Mouse (Mus musculus): Measurements from ENCODE around the gene Macrod2.
"Not testable (repeated sequence)": the region's sequence is repeated elsewhere in the genome, so short reads cannot be mapped to it uniquely, and the experiment has no call there.

The Macrod2 gene

DNA sequence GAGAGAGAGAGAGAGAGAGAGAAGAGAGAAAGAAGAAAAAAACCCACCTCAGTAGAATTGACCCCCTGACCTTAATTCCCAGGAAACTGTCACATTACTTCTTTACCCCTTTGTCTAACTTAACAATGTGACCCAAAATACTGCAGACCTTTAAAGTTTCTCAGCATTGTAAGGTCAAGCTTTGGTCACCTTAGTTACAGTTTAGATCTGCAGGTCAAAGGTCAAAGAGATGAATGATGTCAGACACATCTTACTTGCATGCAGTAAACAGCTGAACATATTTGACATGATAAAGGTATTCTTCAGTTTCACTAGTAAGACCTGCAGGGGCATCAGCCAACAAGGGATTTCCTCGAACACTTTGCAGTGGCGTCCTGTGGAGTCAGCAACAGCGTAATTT, 309.0 kb downstream of the Macrod2 start:
- no peak for DNase-seq (ENCODE audit: low spot score)

DNA sequence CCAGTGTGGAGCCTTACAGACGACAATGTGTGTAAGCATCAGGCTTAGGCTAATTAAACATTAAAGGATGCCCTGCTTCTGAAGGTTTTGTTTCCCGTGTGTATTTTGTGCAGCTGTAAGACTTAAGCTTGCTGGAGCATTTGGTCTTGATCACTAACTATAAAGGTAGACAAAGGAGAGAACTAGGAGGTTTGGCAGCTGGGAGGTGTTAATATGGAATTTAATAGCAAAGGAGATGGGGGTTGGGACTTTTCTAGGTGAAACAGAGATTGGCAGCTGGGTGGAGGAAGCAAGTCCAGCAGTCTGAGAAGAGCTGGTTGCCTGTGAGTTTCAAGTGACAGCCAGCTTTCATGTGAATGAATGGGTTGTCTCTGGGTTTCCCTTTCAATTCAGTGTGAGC, 310.2 kb downstream of the Macrod2 start:
- DNase-seq (ENCODE audit: low spot score), result no peak

DNA sequence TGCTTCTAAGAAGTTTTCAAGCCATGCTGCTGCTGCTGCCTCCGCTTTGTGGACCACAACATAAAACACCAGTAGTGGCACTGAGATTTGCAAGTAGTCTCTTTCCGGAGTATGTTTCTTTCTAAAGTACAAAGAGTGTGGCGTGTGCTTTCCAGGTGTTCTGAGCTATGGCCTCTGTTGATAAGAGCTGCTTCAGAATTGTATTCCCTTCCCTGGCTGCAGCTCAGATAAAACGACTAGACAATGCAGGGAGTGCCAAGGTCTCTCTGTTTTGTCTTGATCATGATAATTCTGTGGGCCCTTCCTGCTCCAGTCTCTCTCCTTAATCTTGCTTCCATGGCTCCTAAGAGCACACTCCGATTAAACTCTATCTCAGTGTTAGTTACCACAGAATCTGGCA, 312.4 kb downstream of the Macrod2 start:
- no peak for DNase-seq (ENCODE audit: low spot score)

DNA sequence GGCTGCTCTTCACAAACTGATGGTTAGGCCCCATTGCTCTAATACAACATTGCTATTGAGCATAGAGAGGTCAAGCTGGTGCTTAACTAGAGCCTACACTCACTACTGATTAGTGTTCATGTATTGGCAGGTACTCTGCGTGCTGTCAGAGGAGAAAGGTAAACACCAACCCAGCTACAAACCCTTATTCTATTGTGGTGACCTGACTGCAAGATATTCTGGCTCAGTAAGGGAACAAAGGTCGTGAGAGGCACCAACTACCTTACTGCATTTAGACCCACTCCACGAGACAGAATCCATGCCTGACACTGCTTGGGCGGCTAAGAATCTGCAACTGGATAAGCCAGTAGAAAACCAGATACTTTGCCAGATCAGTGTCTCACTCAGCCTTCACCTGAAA, 320.7 kb downstream of the Macrod2 start:
- no peak for DNase-seq (ENCODE audit: low spot score)

DNA sequence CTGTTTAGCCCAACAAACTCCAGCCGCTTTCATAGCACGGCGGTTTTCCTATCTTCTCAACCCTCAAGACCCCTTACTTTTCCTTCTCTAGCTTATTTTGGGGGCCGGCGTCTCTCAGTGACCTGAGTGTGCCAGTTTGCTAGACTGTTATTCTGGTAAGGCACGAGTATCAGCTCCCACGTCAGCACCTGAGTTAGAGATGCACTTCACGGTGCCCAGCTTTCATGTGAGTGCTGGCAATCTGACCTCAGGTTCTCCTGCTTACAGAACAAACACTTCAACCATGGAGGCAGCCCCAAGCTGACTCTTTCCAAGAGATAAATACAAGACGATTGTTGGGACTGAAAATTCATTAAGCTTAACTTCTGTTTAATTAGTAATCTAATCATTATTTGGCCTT, 322.3 kb downstream of the Macrod2 start:
- peak; percentile 58 for DNase-seq (ENCODE audit: low spot score)

DNA sequence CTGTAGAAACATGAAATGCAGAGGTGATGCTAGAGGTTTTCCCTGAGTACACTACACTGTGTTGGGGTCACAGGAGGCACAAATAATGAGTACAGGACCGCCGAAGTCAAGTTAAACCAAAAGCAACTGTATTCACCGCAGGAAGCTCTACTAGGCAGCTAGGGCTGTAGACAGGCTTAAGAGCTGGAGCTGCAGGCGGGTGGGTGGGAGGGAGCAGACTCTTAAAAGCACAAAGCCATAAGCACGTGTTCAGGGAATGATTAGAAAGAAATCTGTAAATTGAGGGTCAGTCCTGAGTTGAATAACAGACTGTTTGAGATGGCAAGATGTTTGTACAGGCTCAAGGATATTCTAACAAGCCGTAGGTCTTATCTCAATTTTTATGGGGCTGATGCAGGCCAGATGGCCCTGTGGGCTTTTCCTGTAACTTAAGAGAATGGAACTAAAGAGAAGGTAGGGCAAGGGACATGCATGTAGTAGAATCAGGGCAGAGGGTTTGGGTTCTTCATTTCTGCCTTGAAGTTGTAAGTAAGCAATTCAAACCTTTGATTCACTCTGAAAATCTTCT, 337.6 kb downstream of the Macrod2 start:
- no peak for DNase-seq (ENCODE audit: low spot score)

DNA sequence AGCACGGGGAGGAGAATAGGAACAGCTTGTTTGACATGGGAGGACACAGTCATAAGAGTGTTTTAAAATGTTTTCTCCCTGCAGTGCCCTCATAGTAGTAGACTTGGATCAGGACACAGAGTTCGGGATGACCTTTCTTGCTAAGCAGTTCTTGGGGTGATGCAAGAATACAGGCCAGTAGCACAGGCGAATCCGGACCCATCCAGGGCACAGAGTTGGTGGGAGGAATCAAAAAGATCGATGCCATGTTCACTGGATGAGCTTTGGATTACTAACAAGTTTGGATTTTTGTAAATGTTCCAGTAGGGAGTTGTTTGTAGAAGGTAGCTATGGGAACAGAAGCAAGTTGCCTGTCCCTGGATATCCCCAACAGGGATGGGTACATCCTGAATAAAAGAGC, 345.4 kb downstream of the Macrod2 start:
- DNase-seq (ENCODE audit: low spot score), result no peak

DNA sequence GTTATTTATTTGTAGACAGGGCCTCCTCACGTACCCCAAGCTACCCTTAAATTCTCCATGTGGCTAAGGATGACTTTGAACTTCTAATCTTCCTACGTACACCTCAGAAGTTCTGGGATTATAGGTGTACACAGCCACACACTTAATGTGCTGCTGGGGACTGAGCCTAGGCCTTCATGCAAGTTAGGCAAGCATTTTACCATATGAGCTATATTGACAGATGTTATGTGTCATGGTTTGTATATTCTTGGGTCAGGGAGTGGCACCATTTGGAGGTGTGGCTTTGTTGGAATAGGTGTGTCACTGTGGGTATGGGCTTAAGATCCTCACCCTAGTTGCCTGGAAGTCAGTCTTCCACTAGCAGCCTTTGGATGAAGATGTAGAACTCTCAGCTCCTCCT, 347.8 kb downstream of the Macrod2 start:
- not testable (repeated sequence) for DNase-seq (ENCODE audit: low spot score)

DNA sequence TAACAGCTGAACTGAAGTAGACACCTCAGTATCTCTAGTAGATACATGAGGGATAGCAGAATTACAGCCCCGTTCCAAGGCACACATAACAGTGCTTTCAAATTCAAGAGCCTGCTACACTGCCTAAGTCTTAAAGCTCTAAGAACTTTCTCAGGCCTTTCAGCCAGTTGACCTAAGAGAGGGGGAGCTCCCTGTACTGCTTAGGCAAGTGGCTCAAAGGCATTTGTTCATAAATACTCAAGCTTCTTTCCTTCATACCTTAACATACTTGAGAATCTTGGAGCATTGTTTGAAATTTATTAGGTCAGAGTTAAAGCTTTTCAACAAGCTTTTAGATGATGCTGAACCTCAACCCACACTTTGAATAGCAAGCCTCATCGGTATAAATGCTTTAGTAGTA, 363.8 kb downstream of the Macrod2 start:
- DNase-seq (ENCODE audit: low spot score), result peak; percentile 50

DNA sequence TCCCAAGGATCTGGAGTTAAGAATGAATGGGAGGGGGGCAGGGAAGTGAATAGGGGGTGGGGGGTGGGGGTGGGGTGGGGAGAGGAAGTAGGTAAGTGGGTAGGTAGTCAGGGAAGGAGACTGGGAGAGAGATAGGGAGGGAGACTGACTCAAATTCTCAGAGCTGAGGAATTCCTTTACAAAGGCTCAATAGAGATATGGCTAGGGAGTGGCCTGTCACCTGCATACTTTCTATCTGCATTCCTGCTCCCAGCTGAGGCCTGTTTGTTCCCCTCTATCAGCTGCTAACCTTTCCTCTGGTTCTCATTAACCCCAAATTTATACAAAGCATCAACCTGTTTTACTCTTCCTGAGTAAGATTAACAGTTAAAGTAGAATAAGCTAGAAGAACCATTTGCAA, 364.6 kb downstream of the Macrod2 start:
- DNase-seq (ENCODE audit: low spot score), result peak; percentile 25

DNA sequence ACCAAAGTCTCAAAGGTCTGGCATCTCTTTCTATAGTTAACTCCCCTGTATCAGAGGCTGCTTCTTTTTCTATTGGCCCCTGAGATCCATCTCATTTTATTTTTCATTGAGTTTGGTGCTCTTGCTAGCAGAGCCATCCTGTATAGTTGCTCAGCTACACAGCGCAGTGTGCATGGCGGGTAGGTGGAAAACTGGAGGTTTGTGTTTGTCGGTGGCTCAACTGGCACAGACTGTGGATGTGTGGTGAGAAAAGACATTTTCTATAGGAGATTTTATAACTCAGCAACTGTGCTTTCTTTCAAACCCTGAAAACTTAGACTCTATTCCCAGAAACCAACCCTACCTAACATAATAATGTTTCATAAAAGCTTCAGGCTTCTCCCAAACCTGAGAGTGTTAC, 365.0 kb downstream of the Macrod2 start:
- no peak for DNase-seq (ENCODE audit: low spot score)

DNA sequence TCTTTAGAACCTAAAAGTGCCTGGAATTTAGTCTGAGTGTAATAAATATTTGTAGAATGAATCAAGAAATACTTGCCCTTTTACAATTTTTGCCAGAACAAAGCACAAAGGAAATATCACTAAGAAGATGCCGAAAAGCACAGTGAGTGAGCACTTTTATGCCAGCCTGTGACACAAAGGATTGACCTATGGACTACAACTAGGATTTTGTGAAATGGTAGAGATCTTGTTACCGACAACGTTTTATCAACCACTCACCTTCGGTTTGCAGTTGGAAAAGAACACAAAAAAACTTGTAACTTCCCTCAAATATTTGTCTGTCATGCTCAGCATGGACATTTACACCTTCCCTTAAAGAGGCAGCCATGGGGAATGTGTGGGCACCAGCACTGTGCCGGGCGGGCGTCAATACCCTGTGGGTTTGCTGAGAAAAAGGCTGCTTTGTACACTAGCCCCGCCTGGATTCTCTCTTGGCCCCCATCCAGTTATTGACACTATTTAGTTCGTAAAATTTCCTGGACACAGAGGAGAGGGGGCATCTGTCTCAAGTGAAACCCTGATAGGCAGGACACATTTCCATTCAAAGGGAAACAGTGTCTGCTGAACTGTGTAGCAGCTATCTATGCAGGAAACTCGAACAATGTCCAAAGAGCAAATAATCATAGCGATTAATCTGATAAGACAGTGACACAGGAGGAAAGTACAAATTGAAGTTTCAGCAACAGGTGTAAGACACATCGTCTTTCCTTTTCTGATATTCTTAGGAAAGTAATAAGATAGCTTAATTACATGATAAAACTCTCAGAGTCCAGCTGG, 368.2 kb downstream of the Macrod2 start:
- no peak for DNase-seq (ENCODE audit: low spot score)

DNA sequence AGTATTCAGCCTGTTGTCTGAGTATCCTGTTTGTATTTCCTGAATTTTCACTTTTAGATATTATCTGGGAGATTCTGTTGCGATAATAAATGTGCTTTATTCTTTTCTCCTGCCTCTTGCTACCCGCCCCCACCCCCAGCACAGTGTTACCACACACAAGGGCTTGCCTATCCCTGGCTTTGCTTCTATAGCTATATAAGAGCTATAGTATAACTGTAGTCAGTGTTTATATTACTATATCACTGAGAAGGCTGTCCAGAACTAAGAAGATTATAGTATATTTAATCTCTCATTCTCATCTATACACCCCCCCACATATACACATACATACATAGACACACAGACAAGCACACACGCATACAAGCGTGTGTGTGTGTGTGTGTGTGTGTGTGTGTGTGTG, 374.4 kb downstream of the Macrod2 start:
- no peak for DNase-seq (ENCODE audit: low spot score)

DNA sequence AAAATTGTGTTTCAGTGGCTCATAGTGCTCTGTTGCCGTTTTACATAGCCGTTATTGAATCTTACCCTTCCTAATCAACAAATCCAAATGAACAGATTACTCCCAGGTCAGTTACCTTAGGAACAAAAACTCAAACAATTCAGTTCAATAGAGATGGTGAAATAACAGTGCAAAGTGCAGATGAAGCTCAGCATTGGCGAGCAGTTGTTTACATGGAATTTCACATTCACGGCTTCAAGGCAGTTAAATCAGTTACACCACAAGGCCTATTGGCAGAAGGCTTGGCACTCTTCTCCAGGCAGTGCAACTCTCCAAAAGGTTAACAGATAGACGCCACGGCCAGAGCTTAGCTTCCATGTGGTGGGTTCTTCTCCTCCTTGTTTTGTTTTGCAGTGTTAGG, 377.7 kb downstream of the Macrod2 start:
- no peak for DNase-seq (ENCODE audit: low spot score)

DNA sequence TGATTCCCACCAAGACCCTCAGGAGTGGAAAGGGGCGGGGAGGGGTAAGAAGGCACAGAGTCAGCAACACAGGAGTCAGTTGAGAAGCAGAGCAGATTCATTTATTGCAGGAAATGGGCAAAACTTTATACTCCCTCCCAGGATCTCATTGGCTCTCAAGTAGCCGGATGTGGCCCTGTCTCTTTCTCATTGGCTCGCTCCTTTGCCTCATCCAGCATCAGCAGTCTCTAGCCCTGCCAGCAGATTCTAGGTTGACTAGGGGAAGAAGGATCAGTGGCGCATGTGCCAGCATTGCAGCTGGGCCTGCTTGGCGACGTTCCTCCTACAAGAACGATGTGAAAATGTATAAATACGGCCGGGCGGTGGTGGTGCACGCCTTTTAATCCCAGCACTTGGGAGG, 378.3 kb downstream of the Macrod2 start:
- DNase-seq (ENCODE audit: low spot score), result no peak

DNA sequence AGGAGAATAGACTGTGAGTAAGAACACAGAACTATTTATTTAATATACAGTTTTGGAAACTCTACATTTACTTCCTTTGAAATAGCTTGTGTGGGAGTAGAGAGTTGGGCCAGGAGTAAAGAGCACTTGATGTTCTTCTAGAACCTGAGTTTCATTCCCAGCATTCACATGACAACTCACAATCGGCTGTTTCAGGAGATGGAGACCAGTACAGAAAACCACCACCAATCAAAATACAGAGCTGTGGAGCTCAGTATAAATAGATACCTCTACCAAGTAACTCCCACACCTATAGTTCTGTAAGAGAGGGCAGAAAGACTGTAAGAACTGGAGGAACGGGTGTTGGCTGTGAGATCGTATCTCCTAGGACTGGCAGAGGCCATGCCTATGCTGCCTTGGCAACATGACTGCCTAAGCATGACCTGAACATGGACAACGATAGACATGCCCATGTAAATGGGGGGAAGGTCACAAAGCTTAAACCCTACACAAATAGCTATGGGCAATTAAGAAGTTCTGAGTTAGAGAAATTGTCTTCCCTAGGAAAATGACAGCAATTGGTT, 379.8 kb downstream of the Macrod2 start:
- no peak for DNase-seq (ENCODE audit: low spot score)

DNA sequence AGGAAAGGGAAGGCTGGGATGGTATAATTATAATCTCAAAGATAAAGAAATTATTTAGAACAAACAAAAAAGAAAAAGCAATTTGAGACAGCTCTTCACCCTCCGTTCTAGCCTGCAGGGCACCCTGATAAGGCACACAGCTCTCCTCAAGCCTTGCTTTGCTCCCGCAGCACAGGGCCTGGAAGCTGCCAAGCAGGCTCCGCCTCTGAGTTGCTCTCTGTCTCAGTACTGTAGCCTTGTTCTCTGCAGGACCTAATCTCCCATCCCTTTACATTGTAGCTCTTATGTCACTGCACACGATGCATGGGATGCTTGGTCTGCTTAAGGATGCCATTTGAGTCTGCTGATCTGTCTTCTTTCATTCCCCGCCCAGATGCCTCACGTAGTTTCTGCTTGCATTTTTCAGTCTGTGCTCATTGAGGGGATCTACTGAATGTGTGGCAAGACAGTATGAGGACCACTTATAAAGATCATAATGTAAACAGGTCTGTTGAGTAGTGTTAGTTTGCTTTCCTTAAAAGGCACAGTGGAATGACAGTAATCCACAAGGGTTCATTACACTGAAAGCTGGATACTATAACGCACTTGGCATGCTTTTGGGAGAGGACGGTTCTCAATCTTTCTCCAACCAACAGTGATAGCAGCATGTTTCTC, 380.5 kb downstream of the Macrod2 start:
- peak; percentile 43 for DNase-seq (ENCODE audit: low spot score)

DNA sequence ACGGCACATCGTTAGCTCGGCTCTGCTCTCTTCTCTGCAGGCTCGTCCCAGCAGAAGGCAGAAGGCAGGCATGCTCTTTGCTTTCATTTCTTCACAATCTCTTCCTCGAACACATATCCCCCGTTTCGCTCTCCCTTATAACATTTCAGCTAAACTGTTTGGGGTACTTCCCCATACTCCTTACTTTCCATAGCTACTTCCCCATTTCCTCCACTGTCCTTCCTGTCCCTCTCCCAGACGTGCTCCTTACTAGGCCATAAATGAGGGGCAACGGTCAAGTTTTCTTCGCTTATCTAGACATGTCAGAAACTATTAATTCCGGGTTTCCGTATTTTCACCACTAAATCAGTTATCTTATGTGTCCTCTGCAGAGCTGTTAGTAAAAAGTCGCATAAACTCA, 383.1 kb downstream of the Macrod2 start:
- no peak for DNase-seq (ENCODE audit: low spot score)

DNA sequence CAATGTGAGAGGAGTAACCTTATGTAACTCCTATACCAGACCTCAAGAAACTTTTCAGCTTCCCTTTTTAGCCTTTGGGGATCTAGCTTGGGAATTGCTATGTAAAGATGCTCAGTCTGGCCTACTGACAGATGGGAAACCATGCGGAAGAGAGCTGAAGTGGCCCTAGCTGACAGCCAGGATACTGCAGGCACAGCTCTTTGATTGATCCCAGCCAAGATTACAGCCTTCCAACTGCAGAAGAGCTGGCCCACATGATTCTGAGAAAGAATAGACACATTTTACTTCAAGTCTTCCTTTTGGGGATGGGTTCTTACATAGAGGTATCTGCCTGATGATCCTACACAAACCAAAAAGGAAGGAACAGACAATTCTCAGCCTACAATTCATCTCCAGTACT, 387.9 kb downstream of the Macrod2 start:
- DNase-seq (ENCODE audit: low spot score), result no peak

DNA sequence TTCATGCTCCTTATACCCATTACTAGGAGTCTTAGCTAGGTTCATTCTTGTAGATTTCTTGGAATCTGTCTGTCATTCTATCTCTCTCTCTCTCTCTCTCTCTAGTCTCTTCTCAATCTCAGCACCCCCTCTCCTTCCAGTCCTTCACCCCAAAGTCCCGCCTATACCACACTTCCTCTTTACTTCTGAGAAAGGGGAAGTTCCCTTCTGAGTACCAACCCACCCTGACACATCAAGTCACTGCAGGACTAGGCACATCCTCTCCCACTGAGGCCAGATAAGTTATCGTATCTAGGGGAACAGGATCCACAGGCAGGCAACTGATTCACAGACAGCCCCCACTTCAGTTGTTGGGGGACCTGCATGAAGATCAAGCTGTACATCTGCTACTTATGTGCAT, 389.5 kb downstream of the Macrod2 start:
- DNase-seq (ENCODE audit: low spot score), result peak; percentile 21

DNA sequence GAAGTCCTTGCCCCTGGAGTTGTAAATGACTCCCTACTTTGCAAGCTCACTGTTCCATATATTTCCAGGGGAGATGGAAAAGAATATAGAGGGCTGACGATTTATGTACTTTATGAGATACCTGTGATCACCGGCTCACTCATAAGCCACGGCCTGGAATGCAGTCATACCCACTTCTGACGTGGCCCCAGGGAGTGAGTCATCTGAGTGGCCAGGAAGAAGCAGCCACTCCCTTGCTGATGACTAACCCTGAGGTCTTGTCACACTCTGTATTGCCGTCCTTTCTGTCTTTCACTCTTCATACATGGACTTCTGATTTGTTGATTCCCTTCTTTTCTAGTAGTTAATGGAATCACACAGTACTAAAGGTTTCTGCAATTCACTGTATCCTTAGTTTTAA, 395.3 kb downstream of the Macrod2 start:
- DNase-seq (ENCODE audit: low spot score), result peak; percentile 62

DNA sequence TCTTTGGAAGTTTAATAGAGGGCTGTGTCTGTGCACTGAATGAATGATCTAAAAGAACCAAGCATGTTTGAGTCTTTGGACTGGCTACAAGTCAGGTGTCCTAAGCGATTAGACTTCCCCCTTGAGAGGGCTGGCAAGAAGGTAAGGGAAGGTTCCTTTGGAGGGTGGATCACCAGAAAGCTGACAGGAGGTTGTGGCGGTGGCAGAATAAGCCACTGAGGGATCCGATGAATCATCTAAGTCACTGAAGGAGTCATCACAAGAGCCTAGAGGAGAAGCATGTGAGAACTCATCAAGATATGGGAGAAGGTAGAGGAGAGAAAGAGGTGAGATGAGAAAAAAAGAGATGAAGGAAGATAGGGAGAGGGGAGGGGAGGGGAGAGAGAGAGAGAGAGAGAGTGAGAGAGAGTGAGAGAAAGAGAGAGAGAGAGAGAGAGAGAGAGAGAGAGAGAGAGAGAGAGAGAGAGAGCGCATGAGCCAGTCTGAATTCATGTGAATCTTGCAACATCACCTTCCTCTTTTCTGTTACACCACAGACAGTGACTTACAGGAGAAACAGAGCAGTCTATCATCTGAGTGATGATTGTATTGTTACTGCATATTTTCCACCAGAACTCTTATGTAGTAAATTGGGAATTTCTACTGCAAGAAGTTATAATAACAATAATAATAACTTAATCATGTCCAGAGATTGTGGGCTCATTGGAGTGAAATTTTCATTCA, 398.9 kb downstream of the Macrod2 start:
- DNase-seq (ENCODE audit: low spot score), result peak; percentile 10

DNA sequence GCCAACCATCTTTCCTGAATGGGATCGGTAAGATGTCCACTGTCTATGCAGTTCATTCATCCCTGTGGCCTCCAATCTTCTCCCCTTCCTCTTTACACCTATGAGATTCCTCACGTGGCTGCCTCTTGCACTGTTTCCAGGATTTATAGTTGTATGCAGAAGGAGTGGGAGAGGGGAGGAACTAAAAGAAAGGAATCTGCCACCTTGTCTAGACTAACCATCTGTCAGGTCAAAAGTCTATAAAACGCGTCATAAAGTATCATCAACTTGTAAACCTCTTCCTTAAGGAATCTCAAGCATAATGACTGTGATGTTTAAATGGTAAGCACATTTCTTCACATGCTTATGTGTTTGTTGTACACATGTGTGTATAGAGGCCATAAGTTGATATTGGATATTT, 416.6 kb downstream of the Macrod2 start:
- no peak for DNase-seq (ENCODE audit: low spot score)

All from lung, postnatal 25 days (tissue).